ENCODE assay signal across 18 mouse cellular contexts in the genomic region with DNA sequence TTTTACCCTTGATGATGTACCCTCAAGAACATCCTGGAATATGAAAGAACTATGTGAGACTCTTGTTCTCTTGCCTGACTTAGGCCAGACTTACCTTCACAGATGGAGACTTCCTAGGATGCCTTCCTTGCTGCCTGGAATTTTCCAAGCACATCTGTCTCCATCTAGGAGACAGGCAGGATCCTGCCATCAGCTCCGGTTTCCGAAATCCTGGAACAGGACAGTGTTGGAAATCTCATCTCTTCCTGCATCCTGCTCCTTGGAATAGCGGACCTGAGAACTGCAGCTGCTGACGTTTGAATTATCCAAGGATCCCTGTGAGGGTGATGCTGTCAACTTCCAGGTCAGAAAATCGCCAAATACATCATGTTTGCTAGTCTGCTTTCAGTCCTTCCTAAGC.
DNase-seq lines count a peak whose midpoint lies in the region; ATAC-seq and TF ChIP-seq lines count a peak whose summit lies in the region.
"Had no signal": no experiment of that assay in that cellular context is flagged by ENCODE, and none has a peak within 500 bp of the region (broad histone marks: within the 10 kb centered on the region; RNA-seq: fewer than 3 reads in every experiment).

No protein-coding gene starts in this region.

- H3K27ac ChIP-seq in kidney, adult 2 months (ENCODE audit: insufficient read depth, low read depth, low read length): no peak overlapping the region
- H3K27ac ChIP-seq in kidney, embryonic 14.5 days (ENCODE audit: low read depth, low read length): no peak overlapping the region
- H3K27ac ChIP-seq: embryonic facial prominence, embryonic 10.5 days; forebrain, embryonic 13.5 days; gastrocnemius, adult 2 months; hindbrain, embryonic 10.5 days; hindbrain, embryonic 14.5 days had no signal

- peak; percentile 21 for DNase-seq in adrenal gland, adult 8-10 months
- no peak for DNase-seq in adrenal gland, adult 18-20 months (ENCODE audit: low spot score in 2 of 2)
- peak; percentile 77 for DNase-seq in kidney, adult 2 months
- DNase-seq in kidney, postnatal 14 days: peak; percentile 67
- no peak for DNase-seq in yolk sac, embryonic 10.5 days (ENCODE audit: low spot score)
- DNase-seq in Muller cell, postnatal 12 days (ENCODE audit: inconsistent ontology term): no peak
- DNase-seq: cerebellum, adult 2 months; cerebellum, postnatal 10 days; forebrain, postnatal 0 days; gastrocnemius, adult 2 months; gastrocnemius, postnatal 25 days had no signal

- no peaks in the 10 kb centered on the region for H3K4me1 ChIP-seq in kidney, adult 2 months (ENCODE audit: control insufficient read depth, insufficient read depth, low read length)
- H3K4me1 ChIP-seq in kidney, embryonic 14.5 days (ENCODE audit: control insufficient read depth, insufficient read depth, low read length): no peaks in the 10 kb centered on the region
- H3K4me1 ChIP-seq: heart, embryonic 12.5 days had no signal

- no peaks in the 10 kb centered on the region for H3K9me3 ChIP-seq in kidney, embryonic 14.5 days (ENCODE audit: control insufficient read depth, low read length)
- H3K9me3 ChIP-seq: embryonic facial prominence, embryonic 10.5 days; forebrain, embryonic 13.5 days; heart, embryonic 12.5 days; hindbrain, embryonic 10.5 days had no signal

- no peak overlapping the region for H3K4me3 ChIP-seq in kidney, adult 2 months (ENCODE audit: insufficient read depth, low read depth, low read length)
- no peak overlapping the region for H3K4me3 ChIP-seq in kidney, embryonic 14.5 days (ENCODE audit: low read length)
- H3K4me3 ChIP-seq: embryonic facial prominence, embryonic 10.5 days; forebrain, embryonic 13.5 days; gastrocnemius, adult 2 months; heart, embryonic 12.5 days; hindbrain, embryonic 10.5 days had no signal

- H3K4me2 ChIP-seq in kidney, embryonic 14.5 days (replicated peaks; ENCODE audit: low read depth, low read length): no peak overlapping the region
- H3K4me2 ChIP-seq: forebrain, embryonic 13.5 days; heart, embryonic 12.5 days; hindbrain, embryonic 14.5 days had no signal

- H3K36me3 ChIP-seq in kidney, adult 2 months (ENCODE audit: control insufficient read depth, insufficient read depth, low read length): no peaks in the 10 kb centered on the region
- no peaks in the 10 kb centered on the region for H3K36me3 ChIP-seq in kidney, embryonic 14.5 days (ENCODE audit: control insufficient read depth, insufficient read depth, low read length)
- H3K36me3 ChIP-seq: embryonic facial prominence, embryonic 10.5 days; heart, embryonic 12.5 days; hindbrain, embryonic 10.5 days had no signal

- H3K9ac ChIP-seq in kidney, embryonic 14.5 days (ENCODE audit: low read depth, low read length): no peak overlapping the region
- H3K9ac ChIP-seq: forebrain, embryonic 13.5 days; forebrain, postnatal 0 days; heart, embryonic 12.5 days; hindbrain, embryonic 14.5 days had no signal

- no peaks in the 10 kb centered on the region for H3K27me3 ChIP-seq in kidney, adult 2 months (replicated peaks; ENCODE audit: control insufficient read depth, insufficient read depth, low read length)
- peaks cover 82% of the 10 kb centered on the region for H3K27me3 ChIP-seq in kidney, embryonic 14.5 days (ENCODE audit: control insufficient read depth, insufficient read depth, low read length)
- H3K27me3 ChIP-seq: CH12.LX had no signal

- no peak for TF ChIP-seq CTCF in kidney, adult 2 months (conservative IDR thresholded peaks at IDR 0.05; ENCODE audit: insufficient read depth, insufficient read length, low read depth, low read length)

- TF ChIP-seq POLR2A in kidney, adult 2 months (IDR thresholded peaks at IDR 0.05; ENCODE audit: low read depth, low read length): no peak

- 72% methylated on average over 5 of the region's 5 CpGs for WGBS in kidney, adult 2 months
- 71% methylated on average over 5 of the region's 5 CpGs for WGBS in kidney, embryonic 14.5 days

- no peak for ATAC-seq in kidney, embryonic 14.5 days (ENCODE audit: low FRiP score, low TSS enrichment)
- ATAC-seq: forebrain, embryonic 13.5 days; forebrain, postnatal 0 days had no signal

Comparison
In these comparisons a context has a peak if more than half of its experiments do, and no peak if none do; other contexts are left out.
1. DNase-seq: peak in adrenal gland, adult 8-10 months (single experiment), kidney, adult 2 months (single experiment) and kidney, postnatal 14 days (single experiment); none in adrenal gland, adult 18-20 months (0 of 2), yolk sac, embryonic 10.5 days (single experiment) and Muller cell, postnatal 12 days (single experiment).